Mouse (Mus musculus): ENCODE measurements at regions not wholly inside any gene's neighbourhood (a gene's known extent, or its start where the extent isn't known, plus 50 kb on each side); places are given as distances from the start of the nearest gene placed in this dataset.

DNA sequence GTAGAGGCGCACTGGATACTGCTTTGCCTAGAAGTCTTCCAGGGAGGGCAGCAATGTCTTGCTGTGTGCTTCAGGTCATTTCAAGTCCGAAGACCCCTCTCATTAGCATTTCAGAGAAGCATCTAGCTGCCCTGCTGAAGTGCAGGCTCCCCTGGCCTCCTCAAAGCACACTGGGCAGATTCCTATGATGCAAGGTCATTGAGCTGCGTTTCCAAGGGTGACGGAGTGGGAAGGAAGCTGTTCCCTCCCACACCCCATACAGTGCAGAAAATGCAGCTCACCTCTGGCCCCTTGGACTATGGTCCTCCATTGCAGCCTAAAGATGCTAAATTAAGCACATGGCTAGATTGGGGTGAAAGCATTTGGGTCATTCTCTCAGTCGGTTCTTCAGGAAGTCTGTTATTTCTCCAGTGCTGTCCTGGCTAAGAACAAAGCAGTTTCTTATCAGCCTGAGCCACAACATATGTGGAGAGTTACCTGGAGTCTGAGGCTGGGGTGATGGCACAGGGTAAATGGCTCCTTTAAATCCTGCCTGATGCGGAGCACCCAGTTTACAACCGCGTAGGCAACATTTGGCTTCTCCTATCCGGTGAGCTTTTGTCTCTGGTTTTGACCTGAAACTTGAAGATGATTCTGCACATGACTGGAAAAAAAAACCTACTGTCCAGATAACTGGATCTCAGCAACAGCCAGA lies 52.6 kb upstream of the Parp11 start:
- no peaks in the 10 kb centered on the region for H3K4me1 ChIP-seq (ENCODE audit: control insufficient read depth, insufficient read depth, insufficient read length, low read length)
- H3K27ac ChIP-seq (replicated peaks; ENCODE audit: low read depth, low read length), result no peak overlapping the region
- H3K4me3 ChIP-seq (ENCODE audit: insufficient read depth, low read depth, low read length), result no peak overlapping the region
